Mouse (Mus musculus) midbrain, embryonic 13.5 days (tissue): ENCODE results near the gene Prdx1. TPM values are rescaled to one million over a fixed set of nuclear protein-coding genes. Genes with fewer than 3 reads are reported as not detected.

Experiments used
- ATAC-seq: fragments of 200-750 bp; cut with Nextera tagmentation; 2 replicates; pipeline ENCODE4 v1.8.0; 2017; ENCODE audit warnings: mild to moderate bottlenecking, moderate TSS enrichment, moderate library complexity
- H3K27ac ChIP-seq: fragments of 300-500 bp; sonication (generic); 2 replicates; pipeline ENCODE4 v1.5.1; 2015; ENCODE audit warnings: inconsistent platforms, mild to moderate bottlenecking, moderate library complexity
- H3K27me3 ChIP-seq: fragments of 300-500 bp; sonication (generic); 2 replicates; pipeline ENCODE4 v1.6.1; 2015; ENCODE audit warnings: mild to moderate bottlenecking, inconsistent platforms
- H3K36me3 ChIP-seq: fragments of 300-500 bp; sonication (generic); 2 replicates; pipeline ENCODE4 v1.6.1; 2015; ENCODE audit warnings: mild to moderate bottlenecking, inconsistent platforms
- H3K4me1 ChIP-seq: fragments of 300-500 bp; sonication (generic); replicated peaks from 2 replicates; pipeline ENCODE4 v1.6.1; 2015; ENCODE audit warnings: inconsistent platforms
- H3K4me2 ChIP-seq: fragments of 300-500 bp; sonication (generic); replicated peaks from 2 replicates; pipeline ENCODE4 v1.6.1; 2015; ENCODE audit warnings: moderate library complexity, mild to moderate bottlenecking, inconsistent platforms
- H3K4me3 ChIP-seq: fragments of 300-500 bp; sonication (generic); replicated peaks from 2 replicates; pipeline ENCODE4 v1.5.1; 2015; ENCODE audit warnings: mild to moderate bottlenecking, inconsistent platforms
- H3K9ac ChIP-seq: fragments of 300-500 bp; sonication (generic); replicated peaks from 2 replicates; pipeline ENCODE4 v1.6.1; 2015; ENCODE audit warnings: mild to moderate bottlenecking, inconsistent platforms
- H3K9me3 ChIP-seq: fragments of 300-500 bp; sonication (generic); 2 replicates; pipeline ENCODE4 v1.6.1; 2016; ENCODE audit warnings: mild to moderate bottlenecking, inconsistent platforms
- WGBS: fragments of 180-500 bp; shearing (Covaris S2); methylation state at CpG from one replicate; pipeline ENCODE4 v1.1.7; 2015; 5-methylcytosine and 5-hydroxymethylcytosine counted together
- polyA plus RNA-seq: library from polyadenylated mRNA; unstranded; fragments of >200 nt; fragmentation: Nextera tagmentation; extraction: Ambion mirVana; gene quantifications from 2 replicates; pipeline ENCODE4 v1.2.1, GENCODE M21; 2015

Prdx1 gene
- polyA plus RNA-seq, 1 experiment from 2014 or later, result 516 TPM

DNA sequence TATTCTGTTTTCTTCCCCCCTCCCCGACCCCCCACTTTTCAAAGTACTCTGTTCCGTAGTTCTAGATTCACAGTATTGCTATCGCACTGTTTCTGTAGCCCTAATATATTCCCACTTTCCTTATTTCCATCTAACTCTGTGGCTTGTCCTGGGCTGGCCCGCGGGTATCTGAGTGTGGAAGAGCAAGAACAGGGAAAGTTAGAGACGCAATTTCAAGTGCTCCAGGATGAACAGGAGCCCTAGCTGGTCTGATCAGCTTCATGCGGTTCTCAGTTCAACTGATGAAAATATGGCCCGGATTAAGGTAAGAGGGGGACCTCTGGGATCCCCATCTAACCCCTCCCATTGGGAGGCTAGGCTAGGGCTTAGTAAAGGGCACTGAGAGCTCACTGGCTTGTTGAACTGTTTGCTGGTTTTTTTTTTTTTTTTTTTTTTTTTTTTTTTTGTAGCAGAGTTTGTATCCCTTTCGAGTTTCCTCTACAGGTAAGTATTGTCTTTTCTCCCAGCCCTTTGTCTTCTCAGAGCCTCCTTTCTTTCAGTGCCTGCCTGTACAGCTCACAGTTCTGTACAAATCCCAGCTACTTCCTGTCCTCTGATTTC is 23.5 kb downstream of the Prdx1 start:
- Histone ChIP-seq H3K9me3 (no peaks in the 10 kb centered on the region), H3K4me1 (peaks cover 15% of the 10 kb centered on the region), H3K4me2 (peak overlapping the region; percentile 87), H3K27me3 (no peaks in the 10 kb centered on the region), H3K36me3 (peaks cover 11% of the 10 kb centered on the region; the same call in 1 of the 2 replicates), H3K27ac (no peak overlapping the region), H3K4me3 (peak overlapping the region; percentile 63), H3K9ac (peak overlapping the region; percentile 69)
- peak; percentile 53 for ATAC-seq
- WGBS, result 5% methylated on average over 9 of the region's 9 CpGs

DNA sequence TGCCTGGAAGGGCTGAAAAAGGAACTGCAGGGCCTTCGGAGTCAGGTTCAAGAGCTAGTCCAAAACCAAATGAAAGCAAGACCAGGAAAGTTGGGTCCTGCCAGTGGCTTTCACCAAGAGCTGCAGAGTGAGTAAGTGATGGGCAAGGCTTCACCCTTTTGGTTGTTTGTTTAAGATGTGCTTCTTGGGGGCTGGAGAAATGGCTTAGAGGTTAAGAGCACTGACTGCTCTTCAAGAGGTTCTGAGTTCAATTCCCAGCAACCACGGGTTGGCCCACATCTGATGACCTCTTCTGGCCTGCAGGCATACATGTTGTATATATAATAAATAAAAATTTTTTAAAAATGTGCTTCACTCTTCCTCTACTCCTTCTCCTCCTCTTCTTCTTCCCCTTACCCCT is 24.8 kb downstream of the Prdx1 start:
- Histone ChIP-seq H3K9me3 (no peaks in the 10 kb centered on the region), H3K4me3 (no peak overlapping the region), H3K27ac (no peak overlapping the region), H3K9ac (no peak overlapping the region), H3K4me1 (peaks cover 15% of the 10 kb centered on the region), H3K27me3 (no peaks in the 10 kb centered on the region), H3K4me2 (no peak overlapping the region), H3K36me3 (peaks cover 5% of the 10 kb centered on the region; the same call in 1 of the 2 replicates)
- 98% methylated on average over 2 of the region's 2 CpGs for WGBS
- ATAC-seq, result no peak

DNA sequence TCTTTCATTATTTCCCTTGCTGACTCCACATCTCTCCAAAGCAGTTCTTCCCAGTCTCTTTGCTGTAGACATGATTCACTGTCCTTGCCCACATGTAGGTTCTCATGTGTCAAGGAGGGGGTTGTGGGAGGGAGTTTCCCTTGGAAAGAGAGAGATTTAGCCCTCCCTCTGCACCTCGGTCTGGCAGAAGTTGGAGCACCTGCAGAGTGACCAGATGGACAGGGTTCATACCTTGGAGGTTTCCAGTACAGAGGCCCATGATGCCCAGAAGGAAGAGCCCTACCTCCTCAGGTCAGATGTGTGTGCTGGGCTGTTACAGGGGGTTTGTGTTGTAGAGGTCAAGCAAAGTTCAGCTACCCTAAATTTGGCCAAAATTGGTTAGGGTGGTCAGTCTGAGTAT is 27.2 kb downstream of the Prdx1 start:
- Histone ChIP-seq H3K27ac (no peak overlapping the region), H3K9me3 (no peaks in the 10 kb centered on the region), H3K36me3 (peaks cover 13% of the 10 kb centered on the region; the same call in 1 of the 2 replicates), H3K4me2 (no peak overlapping the region), H3K4me3 (no peak overlapping the region), H3K4me1 (peaks cover 10% of the 10 kb centered on the region), H3K27me3 (no peaks in the 10 kb centered on the region), H3K9ac (no peak overlapping the region)
- ATAC-seq, result no peak
- WGBS, result 96% methylated on average over 1 of the region's 1 CpGs

DNA sequence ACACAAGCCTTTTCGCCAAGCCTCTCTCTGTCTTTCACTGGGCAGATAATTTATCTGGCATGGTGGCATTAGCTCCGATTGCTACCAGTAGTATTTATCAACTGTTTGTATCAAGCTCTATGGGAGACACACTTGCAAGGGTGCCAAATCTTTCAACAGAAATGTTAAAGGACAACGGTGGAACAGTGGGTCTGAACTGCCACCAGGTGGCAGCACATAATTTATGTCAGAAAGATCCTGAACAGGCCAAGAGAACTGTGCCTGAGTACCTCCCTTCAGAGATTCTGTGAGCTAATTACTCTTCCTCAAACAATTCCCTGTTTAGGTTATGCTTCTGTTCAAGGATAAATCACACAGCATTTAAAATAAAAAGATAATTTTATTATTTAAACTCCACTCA is 34.1 kb downstream of the Prdx1 start:
- Histone ChIP-seq H3K9ac (no peak overlapping the region), H3K36me3 (peaks cover 13% of the 10 kb centered on the region; the same call in 1 of the 2 replicates), H3K27me3 (peaks cover 5% of the 10 kb centered on the region; the same call in 1 of the 2 replicates), H3K27ac (no peak overlapping the region), H3K4me3 (no peak overlapping the region), H3K4me1 (peaks cover 19% of the 10 kb centered on the region), H3K9me3 (no peaks in the 10 kb centered on the region), H3K4me2 (no peak overlapping the region)
- 21% methylated on average over 3 of the region's 3 CpGs for WGBS
- peak; percentile 32; the same call in 1 of the 2 replicates for ATAC-seq

DNA sequence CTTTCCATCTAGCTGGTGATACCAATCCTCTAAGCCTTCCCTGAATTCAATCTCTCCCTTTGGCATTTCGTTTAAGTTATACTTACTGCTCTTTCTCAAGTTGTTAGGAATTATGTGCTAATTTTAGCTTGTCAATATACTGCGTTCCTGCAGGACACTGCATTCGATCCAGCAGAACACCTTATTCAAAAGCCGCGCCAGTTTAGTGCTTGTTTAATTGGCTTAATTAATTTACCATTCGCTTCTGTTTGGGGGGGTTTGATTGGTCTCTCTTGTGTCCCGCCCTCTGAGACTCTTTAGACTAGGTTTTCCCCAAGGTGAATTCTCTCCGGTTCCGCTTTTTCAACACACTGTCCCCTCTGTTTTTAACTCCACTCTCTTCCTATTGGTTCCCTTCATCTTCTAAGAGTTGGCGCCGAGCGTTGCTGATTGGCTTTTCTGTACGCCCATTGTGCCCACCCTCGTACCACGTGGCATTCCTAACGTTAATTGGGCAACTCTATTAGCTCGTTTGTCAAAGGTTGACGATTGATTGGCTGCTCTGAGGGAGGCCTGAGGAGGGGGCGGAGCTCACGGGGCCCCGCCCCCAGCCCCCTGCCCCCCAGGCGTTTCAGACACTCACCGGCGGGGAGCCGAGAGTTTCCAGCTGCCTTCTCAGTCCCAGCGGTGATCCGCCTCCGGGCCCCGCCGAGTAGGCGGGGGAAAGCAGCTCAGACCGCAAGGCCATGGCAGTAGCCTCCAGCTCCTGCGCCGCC is 35.2 kb downstream of the Prdx1 start, which contains the start of gene Tesk2:
Gene Tesk2, plus strand, starts transcription at position 606 of the 755 bp plus-strand sequence.
- Histone ChIP-seq H3K4me3 (peak within 1 kb of the TSS; percentile 78), H3K27ac (peak within 1 kb of the TSS; percentile 72), H3K27me3 (peaks cover 5% of the 10 kb centered on the region; the same call in 1 of the 2 replicates), H3K4me2 (peak within 1 kb of the TSS; percentile 94), H3K9ac (peak within 1 kb of the TSS; percentile 87), H3K36me3 (0 out of 2 replicates have a peak, but pooled peaks cover 4% of the 10 kb centered on the region), H3K9me3 (no peaks in the 10 kb centered on the region), H3K4me1 (peaks cover 19% of the 10 kb centered on the region)
- peak; percentile 96 for ATAC-seq
- WGBS, result under 1% methylated on average over 34 of the region's 34 CpGs

DNA sequence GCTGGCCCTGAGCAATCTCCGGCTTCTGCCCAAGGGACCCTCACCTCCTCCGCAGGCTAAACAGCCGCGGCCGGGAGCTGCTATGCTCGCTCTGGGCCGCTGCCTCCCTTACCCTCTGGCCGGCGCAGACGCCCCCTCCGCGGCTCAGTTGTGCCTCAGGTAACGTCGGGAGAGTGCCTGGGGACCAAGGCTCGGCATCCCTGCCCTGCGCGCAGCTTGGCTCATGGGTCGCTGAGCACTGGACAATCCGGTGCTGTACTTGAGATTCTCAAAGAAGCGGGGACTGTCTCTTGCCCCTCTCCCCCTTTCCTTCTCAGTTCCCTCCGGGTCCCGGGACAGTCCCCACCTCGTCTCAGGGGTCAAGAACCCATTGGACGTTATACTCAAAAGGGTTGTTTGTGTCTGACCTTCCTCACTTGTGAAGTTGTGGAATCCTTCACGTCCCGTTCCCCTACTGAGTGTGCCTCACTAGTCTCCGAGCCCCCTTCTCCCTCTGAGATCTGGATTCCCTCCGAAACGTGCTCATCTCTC is 35.8 kb downstream of the Prdx1 start:
- peak overlapping the region; percentile 78 for H3K4me3 ChIP-seq
- H3K9ac ChIP-seq, result peak overlapping the region; percentile 87
- H3K27me3 ChIP-seq, result peaks cover 5% of the 10 kb centered on the region; the same call in 1 of the 2 replicates
- no peaks in the 10 kb centered on the region for H3K9me3 ChIP-seq
- peaks cover 19% of the 10 kb centered on the region for H3K4me1 ChIP-seq
- H3K27ac ChIP-seq, result peak overlapping the region; percentile 72
- peak overlapping the region; percentile 94 for H3K4me2 ChIP-seq
- no peak; the same call in 1 of the 2 replicates for ATAC-seq
- WGBS, result under 1% methylated on average over 29 of the region's 29 CpGs
- 0 out of 2 replicates have a peak, but pooled peaks cover 1% of the 10 kb centered on the region for H3K36me3 ChIP-seq

DNA sequence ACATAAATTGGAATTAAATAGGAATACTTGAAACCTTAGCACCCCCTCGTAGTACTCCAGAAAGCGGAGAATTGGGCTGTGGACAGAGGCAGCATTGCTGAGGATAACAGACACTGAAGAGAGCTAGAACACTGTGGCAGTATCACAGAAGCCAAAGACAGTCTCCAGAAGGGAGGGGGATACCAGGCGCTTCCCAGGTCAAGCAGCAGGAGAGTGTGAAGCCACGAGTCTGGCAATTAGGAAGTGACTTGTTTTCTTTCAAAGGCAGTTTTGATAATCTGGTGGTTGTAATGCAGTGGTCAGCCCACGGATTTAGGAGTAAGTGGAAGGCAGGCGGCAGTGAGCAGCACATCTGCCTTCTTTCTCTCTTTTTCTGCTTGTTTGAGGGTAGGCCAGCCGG is 36.9 kb downstream of the Prdx1 start:
- Histone ChIP-seq H3K4me2 (peak overlapping the region; percentile 94), H3K27ac (no peak overlapping the region), H3K27me3 (peaks cover 5% of the 10 kb centered on the region; the same call in 1 of the 2 replicates), H3K4me3 (peak overlapping the region; percentile 78; the same call in 1 of the 2 replicates), H3K9ac (no peak overlapping the region), H3K36me3 (no peaks in the 10 kb centered on the region), H3K4me1 (peaks cover 19% of the 10 kb centered on the region), H3K9me3 (no peaks in the 10 kb centered on the region)
- 34% methylated on average over 7 of the region's 7 CpGs for WGBS
- ATAC-seq, result no peak

DNA sequence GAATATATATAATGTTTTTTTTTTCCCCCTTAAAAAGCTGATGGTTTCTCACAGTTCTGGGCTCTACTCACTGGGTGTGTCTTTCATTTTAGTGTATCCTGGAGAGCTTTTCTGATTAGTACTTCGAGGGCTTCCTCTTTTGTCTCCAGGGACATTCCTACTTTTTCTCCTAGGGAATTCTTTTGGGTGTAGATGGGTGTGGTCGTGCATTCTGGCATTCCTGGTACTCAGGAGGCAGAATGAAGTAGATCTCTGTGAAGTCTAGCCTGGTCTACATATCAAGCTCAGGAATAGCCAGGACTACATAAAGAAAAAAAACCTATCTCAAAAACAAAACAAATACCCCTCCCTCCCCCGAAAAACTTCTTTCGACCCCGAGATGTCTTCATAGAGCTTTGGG is 40.1 kb downstream of the Prdx1 start:
- Histone ChIP-seq H3K9ac (no peak overlapping the region), H3K36me3 (no peaks in the 10 kb centered on the region), H3K4me3 (no peak overlapping the region), H3K4me2 (no peak overlapping the region), H3K27ac (no peak overlapping the region), H3K9me3 (no peaks in the 10 kb centered on the region), H3K27me3 (peaks cover 5% of the 10 kb centered on the region; the same call in 1 of the 2 replicates), H3K4me1 (peaks cover 14% of the 10 kb centered on the region)
- 82% methylated on average over 5 of the region's 5 CpGs for WGBS
- no peak for ATAC-seq

DNA sequence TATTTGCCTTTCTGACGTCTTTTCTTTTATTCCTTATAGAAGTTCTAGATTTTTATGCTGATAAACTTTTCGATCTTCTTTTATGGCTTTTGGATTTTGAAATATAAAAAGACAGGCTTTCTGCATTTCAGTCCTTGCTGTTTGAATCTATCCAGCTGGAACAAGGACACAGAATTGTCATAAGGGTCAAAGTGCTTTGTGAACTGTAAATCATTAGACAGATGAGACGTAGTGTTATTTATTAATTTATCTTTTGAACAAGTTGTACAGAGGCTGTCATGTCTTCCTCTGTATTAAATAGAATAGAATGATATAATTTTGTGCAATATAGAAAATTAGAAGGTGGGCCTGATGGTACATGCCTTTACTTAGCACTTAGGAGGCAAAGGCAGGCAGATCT is 42.1 kb downstream of the Prdx1 start:
- H3K36me3 ChIP-seq, result no peaks in the 10 kb centered on the region
- no peak overlapping the region for H3K4me2 ChIP-seq
- ATAC-seq, result no peak
- no peak overlapping the region for H3K9ac ChIP-seq
- peaks cover 2% of the 10 kb centered on the region for H3K4me1 ChIP-seq
- H3K4me3 ChIP-seq, result no peak overlapping the region
- H3K27ac ChIP-seq, result no peak overlapping the region
- H3K27me3 ChIP-seq, result peaks cover under 1% of the 10 kb centered on the region; the same call in 1 of the 2 replicates
- no peaks in the 10 kb centered on the region for H3K9me3 ChIP-seq
- 88% methylated on average over 3 of the region's 3 CpGs for WGBS

DNA sequence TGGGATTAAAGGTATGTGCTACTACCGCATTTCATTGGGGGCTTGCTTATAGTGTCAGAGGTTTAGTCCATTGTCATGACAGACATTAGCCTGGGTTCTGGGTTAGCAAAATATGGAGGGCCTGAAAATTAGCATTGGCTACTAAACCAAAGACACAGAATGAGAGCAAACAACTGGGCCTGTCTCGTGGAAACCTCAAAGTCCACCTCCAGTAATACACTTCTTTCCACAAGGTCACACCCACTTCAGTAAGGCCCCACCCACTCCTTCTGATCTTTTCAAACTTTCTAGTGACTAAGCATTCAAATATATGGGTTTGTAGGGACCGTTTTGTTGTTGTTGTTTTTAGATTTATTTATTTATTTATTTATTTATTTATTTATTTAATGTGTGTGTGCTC is 44.2 kb downstream of the Prdx1 start:
- WGBS, result 95% methylated on average over 3 of the region's 3 CpGs
- no peak for ATAC-seq
- no peak overlapping the region for H3K4me3 ChIP-seq

DNA sequence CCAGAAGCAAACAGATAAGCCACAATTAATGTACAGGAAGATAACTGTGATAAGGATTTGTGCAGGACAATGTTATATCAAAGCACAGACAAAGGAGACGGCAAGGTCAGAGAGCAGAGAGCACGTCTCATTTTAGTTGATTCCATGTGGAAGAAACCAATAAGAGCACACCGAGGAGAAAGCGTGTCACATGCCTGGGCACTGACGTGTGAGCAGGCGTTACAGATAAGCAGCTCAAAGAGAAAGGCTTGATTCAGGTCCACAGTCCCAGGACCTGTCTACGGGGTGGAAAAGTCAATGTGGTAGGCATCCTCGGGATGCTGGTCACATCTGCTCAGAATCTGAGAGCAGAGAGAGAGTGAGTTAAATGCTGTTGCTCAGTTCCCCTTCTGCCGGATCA is 45.7 kb downstream of the Prdx1 start:
- 90% methylated on average over 9 of the region's 9 CpGs for WGBS
- ATAC-seq, result no peak

More for the DNA sequence above, 44.2 kb downstream of the Prdx1 start:
- Histone ChIP-seq H3K4me2 (no peak overlapping the region), H3K27ac (no peak overlapping the region), H3K4me1 (no peaks in the 10 kb centered on the region), H3K9me3 (no peaks in the 10 kb centered on the region), H3K36me3 (no peaks in the 10 kb centered on the region), H3K27me3 (no peaks in the 10 kb centered on the region), H3K9ac (no peak overlapping the region)

DNA sequence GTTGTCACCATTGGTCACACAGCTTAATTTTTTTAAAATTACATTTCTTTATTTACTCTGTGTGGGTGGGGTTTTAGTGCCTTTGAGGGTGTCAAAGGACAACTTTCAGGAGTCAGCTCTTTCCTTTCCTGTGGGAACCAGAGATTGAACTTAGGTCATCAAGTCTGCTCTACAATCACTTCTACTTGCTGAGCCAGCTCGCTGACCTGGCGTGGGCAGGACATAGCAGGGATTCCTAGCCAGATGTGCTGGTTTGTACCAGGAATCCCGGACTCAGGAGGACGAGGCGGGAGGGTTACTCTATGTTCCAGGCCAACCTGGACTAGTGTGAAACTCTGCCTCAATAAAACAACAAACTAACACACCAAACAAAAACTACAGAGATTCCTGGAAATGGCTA is 47.0 kb downstream of the Prdx1 start:
- WGBS, result 86% methylated on average over 5 of the region's 5 CpGs
- Histone ChIP-seq H3K27me3 (no peaks in the 10 kb centered on the region), H3K4me1 (no peaks in the 10 kb centered on the region), H3K4me3 (no peak overlapping the region), H3K27ac (no peak overlapping the region), H3K36me3 (no peaks in the 10 kb centered on the region), H3K4me2 (no peak overlapping the region), H3K9ac (no peak overlapping the region), H3K9me3 (no peaks in the 10 kb centered on the region)
- no peak for ATAC-seq

More for the DNA sequence above, 45.7 kb downstream of the Prdx1 start:
- no peaks in the 10 kb centered on the region for H3K9me3 ChIP-seq
- no peak overlapping the region for H3K4me2 ChIP-seq
- H3K36me3 ChIP-seq, result no peaks in the 10 kb centered on the region
- H3K4me1 ChIP-seq, result no peaks in the 10 kb centered on the region
- H3K9ac ChIP-seq, result no peak overlapping the region
- H3K4me3 ChIP-seq, result no peak overlapping the region
- no peak overlapping the region for H3K27ac ChIP-seq
- H3K27me3 ChIP-seq, result no peaks in the 10 kb centered on the region
